Mouse (Mus musculus) embryonic facial prominence, embryonic 13.5 days (tissue): ENCODE measurements at regions not wholly inside any gene's neighbourhood (a gene's known extent, or its start where the extent isn't known, plus 50 kb on each side); places are given as distances from the start of the nearest gene placed in this dataset.

ENCODE experiments used
- ATAC-seq: fragments of 200-750 bp; cut with Nextera tagmentation; 2 replicates; pipeline ENCODE4 v1.8.0; 2017; ENCODE audit warnings: low read depth; ENCODE audit not compliant: insufficient number of reproducible peaks, insufficient read depth, low FRiP score, low TSS enrichment
- H3K27ac ChIP-seq: fragments of 300-500 bp; sonication (generic); 2 replicates; pipeline ENCODE4 v1.5.1; 2015; ENCODE audit warnings: moderate library complexity, mild to moderate bottlenecking, inconsistent platforms
- H3K27me3 ChIP-seq: fragments of 300-500 bp; sonication (generic); 2 replicates; pipeline ENCODE4 v1.6.1; 2015; ENCODE audit warnings: mild to moderate bottlenecking, inconsistent platforms
- H3K36me3 ChIP-seq: fragments of 300-500 bp; sonication (generic); 2 replicates; pipeline ENCODE4 v1.6.1; 2015; ENCODE audit warnings: mild to moderate bottlenecking, inconsistent platforms
- H3K4me1 ChIP-seq: fragments of 300-500 bp; sonication (generic); 2 replicates; pipeline ENCODE4 v1.6.1; 2015; ENCODE audit warnings: inconsistent platforms
- H3K4me2 ChIP-seq: fragments of 300-500 bp; sonication (generic); 2 replicates; pipeline ENCODE4 v1.6.1; 2015; ENCODE audit warnings: moderate library complexity, mild to moderate bottlenecking, inconsistent platforms
- H3K4me3 ChIP-seq: fragments of 300-500 bp; sonication (generic); 2 replicates; pipeline ENCODE4 v1.5.1; 2015; ENCODE audit warnings: mild to moderate bottlenecking, inconsistent platforms
- H3K9ac ChIP-seq: fragments of 300-500 bp; sonication (generic); 2 replicates; pipeline ENCODE4 v1.6.1; 2015; ENCODE audit warnings: mild to moderate bottlenecking, inconsistent platforms
- H3K9me3 ChIP-seq: fragments of 300-500 bp; sonication (generic); 2 replicates; pipeline ENCODE4 v1.6.1; 2016; ENCODE audit warnings: inconsistent platforms
- WGBS: fragments of 180-500 bp; shearing (Covaris S2); methylation state at CpG from one replicate; pipeline ENCODE4 v1.1.7; 2015; ENCODE audit warnings: mixed read lengths; 5-methylcytosine and 5-hydroxymethylcytosine counted together

DNA sequence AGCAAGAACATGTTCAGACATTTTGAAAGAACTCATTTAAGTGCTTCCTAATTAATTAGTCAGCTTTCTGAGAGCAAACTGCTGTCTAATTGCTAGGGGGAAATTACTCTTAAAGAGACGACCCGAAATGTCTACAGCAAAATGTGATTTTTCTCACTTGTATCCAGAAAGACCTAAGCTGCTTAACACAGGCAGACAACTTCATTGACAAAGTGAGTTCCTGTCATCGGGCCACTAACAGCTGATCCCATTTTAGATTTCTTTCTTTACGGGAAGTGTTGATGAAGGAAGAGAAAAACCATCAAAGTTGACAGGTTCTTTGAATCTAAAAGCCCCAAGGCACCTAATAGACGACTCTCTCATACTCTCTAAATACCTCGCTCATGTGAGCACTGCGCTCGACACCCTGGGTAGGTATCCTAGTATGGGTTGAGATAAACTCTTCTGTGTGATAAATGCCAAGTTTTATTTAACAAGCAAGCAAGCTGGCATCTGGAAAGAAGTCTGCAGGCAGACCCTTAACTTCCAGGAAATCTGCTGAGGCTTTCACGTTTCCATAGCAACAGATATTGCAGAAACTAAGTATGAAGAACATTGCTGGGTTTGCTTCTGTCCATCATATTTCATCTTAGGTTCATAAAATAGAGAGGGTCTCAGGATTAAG, 112.5 kb upstream of the Plxnc1 start:
- H3K4me2 ChIP-seq: no peak overlapping the region
- no peak for ATAC-seq
- H3K4me3 ChIP-seq: no peak overlapping the region
- no peaks in the 10 kb centered on the region for H3K27me3 ChIP-seq
- no peak overlapping the region for H3K9ac ChIP-seq
- 64% methylated on average over 9 of the region's 9 CpGs for WGBS
- no peak overlapping the region for H3K27ac ChIP-seq
- no peaks in the 10 kb centered on the region for H3K9me3 ChIP-seq
- H3K4me1 ChIP-seq: peaks cover 16% of the 10 kb centered on the region
- H3K36me3 ChIP-seq: no peaks in the 10 kb centered on the region

DNA sequence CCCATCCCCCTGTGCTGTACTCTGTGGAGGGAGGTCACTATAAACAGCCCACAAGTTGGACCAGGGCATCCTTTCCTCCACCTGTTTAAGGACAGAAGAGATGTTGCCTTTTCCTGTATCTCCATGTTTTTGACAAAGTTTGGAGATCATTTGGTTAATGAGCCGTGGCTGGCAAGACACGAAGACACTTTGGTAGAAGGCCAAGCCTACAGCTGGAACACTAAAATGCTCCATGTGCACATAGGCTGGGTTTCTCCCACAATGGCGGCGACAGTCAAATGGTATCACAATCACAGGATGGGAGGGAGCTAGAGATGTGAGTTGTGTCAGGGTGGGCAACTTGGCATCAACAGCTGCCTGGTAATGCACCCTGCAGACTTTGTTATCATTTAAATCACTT, 111.9 kb upstream of the Plxnc1 start:
- 81% methylated on average over 4 of the region's 4 CpGs for WGBS
- ATAC-seq: no peak
- H3K4me3 ChIP-seq: no peak overlapping the region
- no peaks in the 10 kb centered on the region for H3K36me3 ChIP-seq
- H3K27ac ChIP-seq: no peak overlapping the region
- no peak overlapping the region for H3K4me2 ChIP-seq
- H3K9me3 ChIP-seq: no peaks in the 10 kb centered on the region
- H3K4me1 ChIP-seq: peaks cover 16% of the 10 kb centered on the region
- no peak overlapping the region for H3K9ac ChIP-seq
- no peaks in the 10 kb centered on the region for H3K27me3 ChIP-seq

DNA sequence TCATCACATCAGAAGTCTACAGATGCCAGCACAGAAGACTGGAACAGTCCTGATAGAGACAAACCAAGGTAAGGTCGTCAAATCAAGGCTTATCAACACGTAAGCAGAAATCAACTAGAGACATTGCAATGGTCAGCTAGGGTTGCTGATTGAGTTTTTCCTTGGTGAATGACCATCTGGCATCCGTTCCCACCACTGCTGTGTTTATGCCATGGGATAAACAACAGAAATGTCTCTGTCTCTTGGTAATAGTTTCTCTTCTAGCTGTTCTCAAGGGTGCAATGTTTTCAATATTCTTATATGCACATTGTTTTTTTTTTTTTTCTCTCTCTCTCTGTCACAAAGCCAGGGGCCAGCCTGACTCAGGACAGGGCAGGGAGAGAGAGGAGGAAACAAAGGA, 110.2 kb upstream of the Plxnc1 start:
- H3K9ac ChIP-seq: no peak overlapping the region
- no peaks in the 10 kb centered on the region for H3K27me3 ChIP-seq
- H3K27ac ChIP-seq: no peak overlapping the region
- H3K9me3 ChIP-seq: no peaks in the 10 kb centered on the region
- no peak overlapping the region for H3K4me3 ChIP-seq
- H3K4me1 ChIP-seq: peaks cover 9% of the 10 kb centered on the region; the same call in 1 of the 2 replicates
- no peaks in the 10 kb centered on the region for H3K36me3 ChIP-seq
- H3K4me2 ChIP-seq: no peak overlapping the region
- ATAC-seq: no peak
- 91% methylated on average over 3 of the region's 3 CpGs for WGBS

DNA sequence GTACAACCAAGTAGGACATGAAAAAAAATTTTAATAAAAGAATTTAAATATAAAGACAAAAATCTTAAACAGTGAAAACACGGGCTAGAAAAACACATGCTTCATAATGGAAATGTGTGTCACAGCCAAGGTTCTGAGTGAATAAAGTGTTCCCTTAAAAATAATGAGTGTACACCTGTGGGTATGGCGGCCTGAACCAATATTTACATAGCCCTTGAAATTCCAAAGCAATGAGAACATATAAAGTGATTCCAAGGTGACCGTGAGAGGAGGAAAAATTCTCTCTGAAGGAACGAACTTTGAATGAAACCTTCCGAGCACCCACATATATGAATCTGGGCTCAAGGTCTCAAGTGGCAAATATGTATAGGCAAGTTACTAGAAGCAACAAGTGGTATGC, 104.2 kb upstream of the Plxnc1 start:
- H3K4me3 ChIP-seq: no peak overlapping the region

DNA sequence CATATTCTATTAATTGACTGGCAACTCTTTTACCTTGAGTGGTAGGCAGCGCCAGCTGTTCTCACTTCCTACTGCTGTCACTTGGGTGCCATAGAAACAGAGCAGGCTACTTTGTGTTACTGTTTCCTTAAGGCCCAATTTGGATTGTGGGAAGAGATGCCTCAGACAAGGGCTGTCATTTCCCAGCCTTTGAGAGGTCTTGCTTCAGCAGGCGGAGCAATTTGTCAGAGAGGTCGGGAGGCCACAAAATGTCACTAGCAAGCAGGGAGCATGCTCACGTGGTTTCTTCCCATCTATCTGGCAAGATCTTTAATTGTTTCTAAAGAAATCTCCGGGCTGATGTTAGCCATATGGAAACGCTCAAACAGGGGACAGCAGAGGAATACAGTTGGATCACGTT, 99.3 kb upstream of the Plxnc1 start:
- no peak overlapping the region for H3K4me2 ChIP-seq
- no peak overlapping the region for H3K27ac ChIP-seq
- no peak overlapping the region for H3K4me3 ChIP-seq
- ATAC-seq: no peak
- no peaks in the 10 kb centered on the region for H3K27me3 ChIP-seq
- no peaks in the 10 kb centered on the region for H3K36me3 ChIP-seq
- H3K4me1 ChIP-seq: peaks cover 17% of the 10 kb centered on the region
- 21% methylated on average over 7 of the region's 7 CpGs for WGBS
- H3K9me3 ChIP-seq: no peaks in the 10 kb centered on the region
- H3K9ac ChIP-seq: no peak overlapping the region

More for the DNA sequence above, 104.2 kb upstream of the Plxnc1 start:
- no peak for ATAC-seq
- Histone ChIP-seq H3K9me3 (no peaks in the 10 kb centered on the region), H3K4me2 (no peak overlapping the region), H3K9ac (no peak overlapping the region), H3K4me1 (peaks cover 6% of the 10 kb centered on the region), H3K27ac (no peak overlapping the region), H3K36me3 (no peaks in the 10 kb centered on the region), H3K27me3 (no peaks in the 10 kb centered on the region)
- 89% methylated on average over 5 of the region's 5 CpGs for WGBS

DNA sequence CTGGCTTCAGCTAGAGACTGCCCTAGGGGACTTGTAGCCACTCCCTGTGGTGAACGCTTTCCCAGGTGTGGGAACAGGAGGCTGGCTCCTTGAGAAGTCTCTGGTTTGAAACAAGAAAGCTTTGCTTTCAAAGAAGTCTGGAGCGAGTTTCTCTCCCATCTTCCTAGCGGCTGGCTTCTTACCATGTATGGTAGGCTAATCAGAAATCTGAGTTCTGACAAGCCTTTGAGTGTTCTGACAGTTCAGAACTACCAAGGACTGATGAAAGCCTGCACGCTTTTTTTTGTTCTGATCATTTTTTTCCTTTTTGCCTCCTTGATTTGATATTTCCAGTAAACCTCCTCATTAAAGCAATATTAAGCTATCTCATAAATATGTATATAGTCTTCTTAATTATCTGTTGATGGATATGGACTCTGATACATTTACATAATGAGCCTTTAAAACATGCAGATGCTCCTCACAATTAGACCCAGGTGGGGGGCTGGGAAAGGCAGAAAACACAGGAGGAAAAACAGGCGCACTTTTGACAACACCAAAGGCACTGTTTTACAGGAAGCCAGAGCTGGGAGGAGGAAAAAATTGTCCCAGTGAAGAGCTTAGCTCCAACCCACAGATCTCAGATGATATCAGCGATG, 95.7 kb upstream of the Plxnc1 start:
- Histone ChIP-seq H3K27me3 (no peaks in the 10 kb centered on the region), H3K9me3 (no peaks in the 10 kb centered on the region), H3K36me3 (no peaks in the 10 kb centered on the region), H3K4me2 (no peak overlapping the region), H3K9ac (no peak overlapping the region), H3K4me3 (no peak overlapping the region), H3K4me1 (peaks cover 23% of the 10 kb centered on the region), H3K27ac (no peak overlapping the region)
- no peak for ATAC-seq
- 41% methylated on average over 6 of the region's 6 CpGs for WGBS

DNA sequence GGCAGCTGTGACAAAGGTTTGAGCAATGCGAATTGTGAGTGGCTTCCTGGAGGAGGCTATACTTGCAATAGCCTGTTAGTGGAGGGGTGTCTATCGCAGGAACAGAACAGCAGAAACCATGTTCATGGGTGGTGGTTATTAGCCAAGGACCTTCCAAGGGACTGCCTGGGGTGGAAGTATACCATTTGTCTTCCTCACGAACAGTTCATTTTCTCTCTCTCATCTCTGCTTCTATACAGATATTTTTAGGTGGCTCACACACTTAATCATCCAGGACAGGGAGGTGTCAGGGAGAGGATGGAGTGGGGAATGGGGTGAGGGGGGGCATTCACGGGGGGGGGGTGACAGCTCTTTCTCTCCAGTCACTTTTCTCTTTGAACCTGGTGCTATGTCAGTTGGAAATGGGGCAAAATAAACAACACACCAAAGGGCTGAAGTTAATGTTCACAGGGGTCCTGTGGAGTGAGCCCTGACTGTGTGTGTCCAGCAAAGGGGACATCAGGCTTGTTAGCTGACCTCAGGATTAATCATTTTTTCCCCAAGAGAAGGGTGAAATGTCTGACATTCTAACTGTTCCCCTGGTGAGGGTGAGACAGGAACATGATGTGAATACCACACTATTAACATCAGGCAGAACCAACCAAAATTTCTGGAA, 91.5 kb upstream of the Plxnc1 start:
- WGBS: 78% methylated on average over 4 of the region's 4 CpGs
- Histone ChIP-seq H3K36me3 (no peaks in the 10 kb centered on the region), H3K4me3 (no peak overlapping the region), H3K4me2 (no peak overlapping the region), H3K9me3 (no peaks in the 10 kb centered on the region), H3K27ac (no peak overlapping the region), H3K27me3 (no peaks in the 10 kb centered on the region), H3K9ac (no peak overlapping the region), H3K4me1 (peaks cover 19% of the 10 kb centered on the region)
- no peak for ATAC-seq

DNA sequence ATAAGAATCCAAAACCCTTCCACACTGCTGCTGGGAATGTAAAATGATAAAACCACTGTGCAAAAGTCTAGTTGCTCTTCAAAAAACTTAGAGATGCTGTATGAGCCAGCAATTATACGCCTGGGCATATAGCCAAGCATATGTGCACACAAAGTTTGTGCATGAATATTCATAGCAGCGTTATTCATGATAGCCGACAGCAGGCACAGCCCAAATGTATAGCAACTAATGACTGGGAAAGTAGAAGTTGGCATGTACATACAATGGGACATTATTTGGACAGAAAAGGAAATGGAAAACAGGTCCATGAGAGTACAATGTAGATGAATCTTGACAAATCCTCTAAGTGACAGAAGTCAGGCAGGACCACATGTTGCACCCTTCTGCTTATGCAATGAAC, 90.7 kb upstream of the Plxnc1 start:
- ATAC-seq: no peak
- 53% methylated on average over 3 of the region's 3 CpGs for WGBS

DNA sequence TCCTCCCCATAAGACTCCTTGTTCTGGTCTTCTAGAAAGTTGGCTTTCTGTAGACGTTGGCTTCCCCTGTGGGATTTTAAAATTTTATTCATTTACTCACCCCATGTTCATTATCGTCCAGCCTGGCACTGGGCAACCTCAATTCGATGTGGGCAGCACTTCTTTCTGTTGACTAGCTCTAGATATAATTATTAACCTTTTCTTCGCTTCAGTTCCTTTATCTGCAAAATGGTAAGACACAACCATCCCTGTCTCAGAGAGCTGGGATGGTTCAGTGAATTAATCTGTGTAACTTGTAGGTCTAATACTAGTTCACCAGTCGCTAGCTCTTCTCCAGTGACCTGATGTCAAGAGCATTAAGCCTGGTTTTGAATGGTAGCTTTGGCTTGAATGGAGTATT, 89.9 kb upstream of the Plxnc1 start:
- Histone ChIP-seq H3K27ac (no peak overlapping the region), H3K27me3 (no peaks in the 10 kb centered on the region), H3K4me3 (no peak overlapping the region), H3K4me1 (peaks cover 21% of the 10 kb centered on the region), H3K4me2 (no peak overlapping the region), H3K36me3 (no peaks in the 10 kb centered on the region), H3K9me3 (no peaks in the 10 kb centered on the region), H3K9ac (no peak overlapping the region)
- ATAC-seq: no peak
- WGBS: 87% methylated on average over 5 of the region's 5 CpGs

More for the DNA sequence above, 90.7 kb upstream of the Plxnc1 start:
- Histone ChIP-seq H3K4me2 (no peak overlapping the region), H3K9ac (no peak overlapping the region), H3K27me3 (no peaks in the 10 kb centered on the region), H3K4me3 (no peak overlapping the region), H3K36me3 (no peaks in the 10 kb centered on the region), H3K27ac (no peak overlapping the region), H3K9me3 (no peaks in the 10 kb centered on the region), H3K4me1 (peaks cover 20% of the 10 kb centered on the region)

DNA sequence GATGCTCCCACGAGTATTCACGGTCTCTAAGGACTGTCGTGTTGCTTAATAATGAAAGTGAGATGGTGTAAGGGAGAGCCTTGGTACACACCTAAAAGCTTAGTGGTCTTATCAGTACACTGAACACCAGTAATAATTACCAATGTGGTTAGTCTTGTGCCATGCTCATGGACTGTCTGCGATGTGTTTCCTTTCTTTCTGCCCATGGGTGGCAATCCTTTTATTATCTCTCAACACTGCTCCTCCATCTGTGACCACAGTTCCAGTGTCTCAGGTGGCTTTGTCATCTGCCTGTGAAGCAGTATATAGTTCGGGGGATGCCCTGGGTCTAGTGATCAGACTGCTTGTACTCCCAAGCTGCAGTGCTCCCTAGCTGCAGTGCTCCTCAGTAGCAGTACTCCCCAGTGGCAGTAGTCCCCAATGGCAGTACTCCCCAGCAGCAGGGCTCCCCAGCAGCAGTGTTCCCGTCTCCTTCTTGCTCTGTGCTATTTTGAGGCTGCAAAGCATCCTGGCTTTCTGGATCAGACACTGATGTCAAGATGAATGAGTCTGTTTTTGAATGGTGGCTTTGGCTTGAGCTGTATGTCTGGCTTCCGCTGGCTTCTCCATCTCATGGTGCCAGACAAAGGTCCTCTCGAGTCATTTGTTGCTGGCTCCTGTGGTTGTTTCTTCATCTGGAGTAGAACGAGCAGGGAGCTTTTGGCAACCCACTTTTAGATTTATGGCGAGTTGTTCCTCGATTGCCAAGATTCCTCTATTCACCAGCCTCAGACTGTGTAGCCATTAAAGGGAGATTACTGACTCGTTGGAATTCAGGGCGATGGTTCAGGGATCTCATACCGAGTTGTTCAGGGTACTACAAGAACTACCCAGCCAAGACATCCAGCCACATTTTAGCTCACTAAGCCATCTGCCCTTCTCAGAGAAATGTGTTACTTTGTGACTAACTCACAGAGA, 88.4 kb upstream of the Plxnc1 start:
- Histone ChIP-seq H3K27ac (no peak overlapping the region), H3K4me3 (no peak overlapping the region), H3K36me3 (no peaks in the 10 kb centered on the region), H3K4me1 (peaks cover 28% of the 10 kb centered on the region), H3K9ac (no peak overlapping the region), H3K27me3 (no peaks in the 10 kb centered on the region), H3K9me3 (no peaks in the 10 kb centered on the region), H3K4me2 (no peak overlapping the region)
- WGBS: 83% methylated on average over 14 of the region's 14 CpGs
- ATAC-seq: no peak

DNA sequence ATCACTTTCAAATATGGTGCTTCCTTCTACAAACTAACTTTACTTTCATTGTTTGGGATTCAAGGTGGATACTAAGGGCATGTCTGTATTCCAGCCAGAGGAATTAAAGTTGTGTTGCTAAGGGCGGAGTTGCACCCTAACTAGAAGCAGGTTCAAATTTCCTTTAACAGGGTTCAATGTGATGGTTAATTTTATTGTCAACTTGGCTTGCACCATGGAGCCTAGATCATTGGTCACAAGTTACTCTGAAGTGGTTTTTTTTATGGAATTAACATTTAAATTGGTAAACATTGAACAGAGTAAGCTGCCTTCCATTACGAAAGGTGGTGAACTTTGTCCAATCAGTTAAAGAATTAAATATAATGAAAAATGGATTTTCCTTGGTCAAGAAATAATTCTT, 86.7 kb upstream of the Plxnc1 start:
- Histone ChIP-seq H3K4me1 (peaks cover 28% of the 10 kb centered on the region), H3K27ac (no peak overlapping the region), H3K9me3 (no peaks in the 10 kb centered on the region), H3K4me2 (no peak overlapping the region), H3K4me3 (no peak overlapping the region), H3K9ac (no peak overlapping the region), H3K27me3 (no peaks in the 10 kb centered on the region), H3K36me3 (no peaks in the 10 kb centered on the region)
- 83% methylated on average over 2 of the region's 2 CpGs for WGBS
- no peak for ATAC-seq
